Mouse (Mus musculus) 3T3-L1 (cell line): ENCODE measurements around the gene Emsy.

Experiments used
- DNase-seq: peaks from one replicate; pipeline ENCODE4 v3.0.0-alpha.2; 2015; ENCODE audit warnings: low read depth, low spot score

Gene Emsy

DNA sequence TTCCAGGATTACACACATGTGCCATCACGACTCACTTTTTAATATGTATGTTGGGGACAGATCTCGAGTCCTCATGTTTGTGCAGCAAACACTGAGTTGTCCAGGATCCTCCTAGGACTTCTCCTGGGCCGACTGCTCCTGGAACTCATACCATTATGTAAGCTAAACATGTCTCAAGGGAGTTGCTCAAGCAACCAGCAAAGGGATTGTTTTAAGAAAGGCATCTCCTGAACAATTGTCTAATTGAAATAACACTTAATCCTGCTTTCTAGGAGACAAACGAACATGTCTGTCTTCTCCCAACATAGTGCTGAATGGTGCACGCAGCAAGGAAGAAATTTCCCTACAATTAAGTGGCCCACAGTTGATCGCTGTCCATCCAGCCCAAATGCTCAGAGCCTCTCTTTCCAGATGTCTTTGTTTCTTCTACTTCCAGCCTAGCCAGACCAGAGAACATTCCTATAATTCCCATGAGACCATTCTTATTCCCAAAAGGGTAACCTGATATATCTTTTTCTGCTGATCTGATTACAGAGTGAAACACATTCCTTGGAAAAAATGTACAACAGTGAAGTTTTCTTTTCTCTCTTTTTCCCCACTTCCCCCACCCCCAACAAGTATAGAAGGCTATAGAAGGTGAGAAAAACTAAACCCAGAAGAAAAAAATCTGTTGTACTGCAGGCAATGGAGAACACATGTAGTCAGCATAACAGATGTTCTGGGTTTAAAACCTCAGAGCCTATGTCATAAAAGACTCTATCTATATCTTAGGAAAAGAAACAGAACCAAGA is 11.6 kb upstream of the Emsy start:
- peak; percentile 97 for DNase-seq

DNA sequence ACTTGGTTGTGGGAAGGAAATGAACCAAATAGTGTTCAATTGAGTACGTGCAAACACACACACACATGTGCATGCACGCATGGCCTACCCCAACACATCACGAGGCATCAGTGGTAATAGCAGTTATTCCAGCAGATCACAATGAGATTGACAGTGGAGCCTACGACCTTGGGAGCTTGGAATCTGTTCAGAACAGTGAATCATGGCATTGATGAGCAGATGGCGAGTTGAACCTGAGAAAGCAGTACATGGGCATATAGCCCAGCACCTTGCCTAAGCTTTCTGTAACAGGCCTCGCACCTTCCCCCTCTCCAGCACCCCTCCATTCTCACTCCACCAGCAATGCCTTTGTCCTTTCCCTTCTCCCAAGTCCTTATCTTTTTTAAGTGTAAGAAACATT is 9.1 kb upstream of the Emsy start:
- no peak for DNase-seq

DNA sequence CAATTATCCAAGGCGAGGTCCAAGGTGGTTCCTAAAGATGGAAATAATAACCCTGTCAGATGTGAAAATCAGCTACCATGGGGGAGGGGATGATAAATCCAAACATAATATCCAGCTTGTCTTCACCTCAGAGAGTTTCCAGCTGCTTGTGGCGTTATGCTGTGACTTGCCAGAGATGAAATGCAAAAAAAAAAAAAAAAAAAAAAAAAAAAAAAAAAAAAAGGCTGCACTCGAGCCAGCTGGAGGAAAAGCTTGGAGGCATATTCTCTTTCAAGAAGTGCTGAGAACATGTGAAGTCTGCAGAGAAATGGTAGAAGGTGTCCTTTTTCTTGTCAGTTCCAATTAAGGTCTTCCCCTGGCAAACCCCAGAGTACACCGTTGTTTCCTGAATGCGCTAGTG is 8.6 kb upstream of the Emsy start:
- DNase-seq, result peak; percentile 60

GRCm38 (mm10) chr7:98655681-98656530 is 677 bp downstream of the Emsy start:
- peak; percentile 85 for DNase-seq

DNA sequence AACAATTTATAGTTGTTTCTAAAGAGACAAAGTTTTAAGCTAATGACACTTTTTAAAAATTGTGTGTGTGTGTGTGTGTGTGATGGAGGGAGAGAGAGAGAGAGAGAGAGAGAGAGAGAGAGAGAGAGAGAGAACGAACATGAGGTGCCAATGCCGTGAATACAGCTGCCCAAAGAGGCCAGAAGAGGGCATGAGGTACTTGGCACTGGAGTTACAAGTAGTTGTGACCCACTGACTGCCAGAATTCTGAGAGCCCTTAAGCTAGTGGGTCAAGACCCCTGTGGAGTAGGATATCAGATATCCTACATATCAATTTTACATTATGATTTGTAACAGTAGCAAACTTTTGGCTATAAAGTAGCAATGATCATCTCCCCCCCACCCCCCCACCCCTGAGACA is 4.9 kb downstream of the Emsy start:
- DNase-seq, result no peak

- no peak for DNase-seq
These were observed 12.3 kb downstream of the Emsy start for GRCm38 (mm10) chr7:98644238-98644637.

GRCm38 (mm10) chr7:98636607-98637006 is 20.0 kb downstream of the Emsy start:
- no peak for DNase-seq

GRCm38 (mm10) chr7:98633032-98633431 is 23.6 kb downstream of the Emsy start:
- DNase-seq, result no peak

DNA sequence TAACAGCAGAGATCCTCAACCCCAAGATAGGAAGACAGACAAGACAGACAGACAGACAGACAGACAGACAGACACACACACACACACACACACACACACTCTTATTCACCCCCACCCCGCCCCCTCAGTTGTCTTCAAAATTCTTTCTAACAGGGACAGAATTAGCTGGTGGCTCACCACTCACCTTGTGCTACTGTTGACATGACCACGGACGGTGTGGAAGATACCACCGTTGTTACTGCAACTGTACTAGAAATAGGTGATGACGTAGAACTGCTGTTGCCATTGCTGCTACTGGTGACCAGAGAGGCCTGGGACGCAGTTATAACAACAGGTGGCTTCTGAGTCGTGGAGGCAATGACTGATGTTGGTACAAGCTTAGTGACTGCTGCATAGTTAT is 26.6 kb downstream of the Emsy start:
- no peak for DNase-seq

DNA sequence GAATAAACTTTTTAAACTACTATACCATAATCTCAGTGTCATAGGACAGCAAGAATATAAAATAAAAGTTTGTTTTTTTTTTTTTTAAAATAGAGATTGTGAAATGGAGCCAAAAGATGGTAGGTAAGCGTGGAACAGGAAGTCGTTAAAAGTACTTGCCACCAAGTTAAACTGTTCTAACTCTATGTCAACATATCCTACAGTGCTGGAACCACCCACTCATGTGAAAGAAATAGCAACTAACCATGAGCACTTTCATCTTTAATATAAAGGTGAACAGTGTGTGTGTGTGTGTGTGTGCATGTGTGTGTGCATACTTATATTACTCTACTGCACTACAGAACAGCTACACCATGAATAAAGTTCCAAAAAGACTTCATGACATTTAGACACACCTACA is 38.8 kb downstream of the Emsy start:
- DNase-seq, result no peak

GRCm38 (mm10) chr7:98612936-98613335 is 43.6 kb downstream of the Emsy start:
- DNase-seq, result no peak

GRCm38 (mm10) chr7:98608520-98608919 is 48.1 kb downstream of the Emsy start:
- DNase-seq, result peak; percentile 15

DNA sequence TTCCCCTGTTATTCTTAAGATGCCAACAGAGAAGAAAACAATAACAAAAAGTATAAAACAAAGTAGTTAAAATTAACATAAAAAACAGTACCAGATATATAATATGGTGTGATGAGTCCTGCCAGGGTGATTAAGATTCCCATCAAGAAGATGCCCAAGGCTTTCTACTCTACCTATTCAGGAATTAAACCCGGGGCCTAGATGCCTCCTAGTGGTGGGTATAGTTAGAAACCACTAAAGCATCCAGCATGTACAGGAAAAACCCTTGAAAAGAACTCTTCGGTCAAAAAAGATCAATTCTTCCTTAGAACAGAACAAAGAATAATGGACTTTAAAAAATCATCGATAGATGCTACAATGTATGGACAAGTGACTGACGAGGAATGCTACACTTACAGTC is 49.4 kb downstream of the Emsy start:
- peak; percentile 38 for DNase-seq

- no peak for DNase-seq
These were observed 54.9 kb downstream of the Emsy start for GRCm38 (mm10) chr7:98601715-98602114.

GRCm38 (mm10) chr7:98597402-98597801 is 59.2 kb downstream of the Emsy start:
- DNase-seq, result no peak

DNA sequence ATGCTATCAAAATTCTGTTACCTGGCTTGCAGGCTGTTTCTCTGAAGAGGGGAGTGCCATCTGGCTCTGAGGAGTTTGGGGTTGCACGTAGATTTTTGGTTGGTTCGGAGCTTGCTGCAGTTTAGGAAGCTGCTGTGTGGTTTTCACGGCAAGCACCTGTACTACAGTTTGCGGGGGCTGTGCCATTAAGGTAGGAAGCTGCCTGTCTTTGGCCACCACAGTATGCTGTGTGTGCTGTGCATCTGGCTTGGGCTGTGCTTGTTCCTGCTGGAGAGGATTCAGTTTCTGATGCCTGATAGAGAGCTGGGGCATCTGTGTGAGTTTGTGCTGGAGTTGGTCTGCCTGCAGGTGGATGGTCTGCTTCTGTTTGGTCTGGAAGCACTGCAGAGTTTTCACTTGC is 61.9 kb downstream of the Emsy start:
- no peak for DNase-seq

GRCm38 (mm10) chr7:98593276-98593675 is 63.3 kb downstream of the Emsy start:
- no peak for DNase-seq

DNA sequence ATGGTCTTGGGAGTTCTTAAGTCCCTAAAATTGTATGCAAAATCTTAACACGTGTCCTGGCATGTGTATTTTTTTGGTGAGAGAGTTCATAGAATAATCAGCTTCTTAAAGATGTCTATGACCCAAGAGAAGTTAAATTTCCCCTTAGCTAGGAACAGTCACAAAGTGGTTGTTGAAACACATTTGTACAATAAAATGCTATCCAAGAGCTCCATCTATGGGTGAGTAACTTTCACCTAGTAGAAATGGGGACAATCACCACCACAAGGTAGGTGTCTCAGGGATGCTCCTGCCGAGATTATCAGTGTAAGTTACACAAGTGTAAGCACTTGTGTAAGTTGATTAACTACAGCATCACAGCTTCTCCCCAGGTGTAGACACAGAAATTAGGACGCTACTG is 67.6 kb downstream of the Emsy start:
- DNase-seq, result peak; percentile 59

DNA sequence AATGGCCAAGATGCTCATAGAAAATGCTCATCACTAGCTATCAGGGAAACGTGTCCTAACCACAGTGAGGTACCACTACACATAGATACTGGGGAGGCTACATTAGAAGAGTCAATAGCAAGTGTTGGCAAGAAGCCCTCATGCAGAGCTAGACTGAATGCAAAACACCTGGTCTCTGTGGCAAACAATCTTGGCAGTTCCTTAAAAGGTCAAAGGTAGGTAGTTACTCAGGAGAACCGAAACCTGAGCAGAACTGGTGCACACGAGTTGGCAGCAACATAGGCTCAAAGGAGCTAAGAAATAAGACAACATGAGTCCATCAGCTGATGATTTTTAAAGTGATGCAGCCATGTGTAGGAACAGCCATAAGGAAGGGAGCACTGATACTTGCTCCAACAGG is 70.3 kb downstream of the Emsy start:
- no peak for DNase-seq

GRCm38 (mm10) chr7:98584555-98584954 is 72.0 kb downstream of the Emsy start:
- no peak for DNase-seq

GRCm38 (mm10) chr7:98581266-98581665 is 75.3 kb downstream of the Emsy start:
- no peak for DNase-seq

- no peak for DNase-seq
These were observed 76.1 kb downstream of the Emsy start for GRCm38 (mm10) chr7:98580441-98580840.

- no peak for DNase-seq
These were observed 76.9 kb downstream of the Emsy start for GRCm38 (mm10) chr7:98579731-98580130.
